Comparison of ENCODE assay signal across 12 mouse cellular contexts in the genomic region with DNA sequence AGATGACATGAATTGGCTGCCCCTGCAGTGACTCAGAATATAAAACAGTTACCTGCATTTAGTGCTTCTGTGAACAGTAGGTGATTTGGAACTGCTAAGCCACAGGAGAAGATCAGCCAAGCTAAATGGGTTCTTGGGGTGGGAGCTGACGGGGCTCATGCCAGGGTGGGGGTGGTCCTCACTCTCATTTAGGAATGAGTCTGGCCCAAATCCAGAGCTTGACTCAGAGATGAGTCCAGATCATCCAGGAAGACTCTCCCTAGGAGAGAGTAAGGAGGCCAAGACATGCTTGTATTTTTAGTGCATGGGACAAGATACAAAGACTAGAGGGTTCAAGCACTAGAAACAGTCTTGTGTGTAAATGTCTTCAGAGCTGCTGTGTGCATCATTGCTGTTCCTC.
"Had no signal": no experiment of that assay in that cellular context is flagged by ENCODE, and none has a peak within 500 bp of the region (broad histone marks: within the 10 kb centered on the region; RNA-seq: fewer than 3 reads in every experiment).

No protein-coding gene starts in this region.

- DNase-seq: cerebellum, adult 8-10 months; cerebellum, adult 9-10 months; cerebellum, postnatal 25 days; embryo, embryonic 11 days; forebrain, postnatal 0 days; gastrocnemius, adult 2 months; gastrocnemius, postnatal 10 days; gastrocnemius, postnatal 14 days; gastrocnemius, postnatal 25 days; gastrocnemius, postnatal 36 days; heart, adult 18-20 months; heart, adult 2 months had no signal
